Mouse (Mus musculus): ENCODE results near the gene Olfr353. TPM values are rescaled to one million over a fixed set of nuclear protein-coding genes. Genes with fewer than 3 reads are reported as not detected.

Olfr353 gene
- polyA plus RNA-seq, 1 experiment from 2014 or later: not detected

Other genes with a start within 250 kb of the Olfr353 start
- not detected in 2 replicates for gene Olfr346, start 207.1 kb downstream of the Olfr353 start, polyA plus RNA-seq (2015; fragmentation: Nextera tagmentation; extraction: Ambion mirVana)
- gene Olfr347, start 161.0 kb downstream of the Olfr353 start, polyA plus RNA-seq (2015; fragmentation: Nextera tagmentation; extraction: Ambion mirVana): not detected in 2 replicates
- gene Olfr348, start 108.7 kb downstream of the Olfr353 start, polyA plus RNA-seq (2015; fragmentation: Nextera tagmentation; extraction: Ambion mirVana): not detected in 2 replicates
- not detected in 2 replicates for gene Olfr50, start 102.4 kb downstream of the Olfr353 start, polyA plus RNA-seq (2015; fragmentation: Nextera tagmentation; extraction: Ambion mirVana)
- not detected in 2 replicates for gene Olfr3, start 75.9 kb downstream of the Olfr353 start, polyA plus RNA-seq (2015; fragmentation: Nextera tagmentation; extraction: Ambion mirVana)
- gene Olfr350, start 46.6 kb downstream of the Olfr353 start, polyA plus RNA-seq (2015; fragmentation: Nextera tagmentation; extraction: Ambion mirVana): not detected in 2 replicates
- not detected in 2 replicates for gene Olfr351, start 30.3 kb downstream of the Olfr353 start, polyA plus RNA-seq (2015; fragmentation: Nextera tagmentation; extraction: Ambion mirVana)
- gene Olfr352, start 24.5 kb downstream of the Olfr353 start, polyA plus RNA-seq (2015; fragmentation: Nextera tagmentation; extraction: Ambion mirVana): not detected in 2 replicates
- not detected in 2 replicates for gene Olfr354, start 12.7 kb upstream of the Olfr353 start, polyA plus RNA-seq (2015; fragmentation: Nextera tagmentation; extraction: Ambion mirVana)
- gene Olfr355, start 36.0 kb upstream of the Olfr353 start, polyA plus RNA-seq (2015; fragmentation: Nextera tagmentation; extraction: Ambion mirVana): not detected in 2 replicates
- gene Olfr356, start 44.2 kb upstream of the Olfr353 start, polyA plus RNA-seq (2015; fragmentation: Nextera tagmentation; extraction: Ambion mirVana): not detected in 2 replicates
- not detected in 2 replicates for gene Olfr357, start 100.9 kb upstream of the Olfr353 start, polyA plus RNA-seq (2015; fragmentation: Nextera tagmentation; extraction: Ambion mirVana)
- not detected in 2 replicates for gene Olfr358, start 116.4 kb upstream of the Olfr353 start, polyA plus RNA-seq (2015; fragmentation: Nextera tagmentation; extraction: Ambion mirVana)
- gene Olfr360, start 172.8 kb upstream of the Olfr353 start, polyA plus RNA-seq (2015; fragmentation: Nextera tagmentation; extraction: Ambion mirVana): not detected in 2 replicates
- not detected in 2 replicates for gene Olfr361, start 196.4 kb upstream of the Olfr353 start, polyA plus RNA-seq (2015; fragmentation: Nextera tagmentation; extraction: Ambion mirVana)
- gene Olfr362, start 225.0 kb upstream of the Olfr353 start, polyA plus RNA-seq (2015; fragmentation: Nextera tagmentation; extraction: Ambion mirVana): not detected in 2 replicates
- gene Olfr364-ps1, start 246.4 kb upstream of the Olfr353 start, polyA plus RNA-seq (2015; fragmentation: Nextera tagmentation; extraction: Ambion mirVana): not detected in 2 replicates

Data from forebrain, embryonic 16.5 days (tissue).